Mouse (Mus musculus): Measurements from ENCODE around the gene Sirt3. TPM values are rescaled to one million over a fixed set of nuclear protein-coding genes. Genes with fewer than 3 reads are reported as not detected.

Gene Sirt3
- polyA plus RNA-seq, 1 experiment from 2014 or later = 40.9 TPM

- H3K4me3 ChIP-seq = no peak within 1 kb of the TSS
- ATAC-seq (ENCODE audit: insufficient number of reproducible peaks, low FRiP score) = no peak
Measured at GRCm38 (mm10) chr7:140847755-140848580, 34.1 kb downstream of the Sirt3 start, which contains the start of gene Odf3. TSS of gene Odf3 (plus strand) at chr7:140847805.

GRCm38 (mm10) chr7:140846676-140847075 lies 35.4 kb downstream of the Sirt3 start:
- Histone ChIP-seq H3K36me3 (peaks cover 5% of the 10 kb centered on the region), H3K9me3 (replicated peaks) (no peaks in the 10 kb centered on the region), H3K4me3 (no peak overlapping the region), H3K9ac (no peak overlapping the region), H3K27me3 (replicated peaks) (peaks cover 47% of the 10 kb centered on the region), H3K27ac (ENCODE audit: poor library complexity, severe bottlenecking) (no peak overlapping the region), H3K4me2 (no peak overlapping the region), H3K4me1 (replicated peaks) (peaks cover 4% of the 10 kb centered on the region; the same call in 1 of the 2 replicates)
- WGBS = 79% methylated on average over 10 of the region's 10 CpGs
- no peak for ATAC-seq (ENCODE audit: insufficient number of reproducible peaks, low FRiP score)

More at GRCm38 (mm10) chr7:140847755-140848580, 34.1 kb downstream of the Sirt3 start, which contains the start of gene Odf3:
- Histone ChIP-seq H3K27me3 (replicated peaks) (peaks cover 36% of the 10 kb centered on the region), H3K27ac (ENCODE audit: poor library complexity, severe bottlenecking) (no peak within 1 kb of the TSS), H3K9ac (no peak within 1 kb of the TSS), H3K36me3 (peaks cover 18% of the 10 kb centered on the region), H3K4me1 (replicated peaks) (peaks cover 4% of the 10 kb centered on the region; the same call in 1 of the 2 replicates), H3K9me3 (replicated peaks) (no peaks in the 10 kb centered on the region), H3K4me2 (no peak within 1 kb of the TSS)
- WGBS = 53% methylated on average over 11 of the region's 11 CpGs

GRCm38 (mm10) chr7:140845683-140846082 lies 36.4 kb downstream of the Sirt3 start:
- Histone ChIP-seq H3K9ac (no peak overlapping the region), H3K27me3 (replicated peaks) (peaks cover 57% of the 10 kb centered on the region), H3K4me3 (no peak overlapping the region), H3K36me3 (no peaks in the 10 kb centered on the region), H3K27ac (ENCODE audit: poor library complexity, severe bottlenecking) (no peak overlapping the region), H3K9me3 (replicated peaks) (no peaks in the 10 kb centered on the region), H3K4me2 (no peak overlapping the region), H3K4me1 (replicated peaks) (peaks cover 4% of the 10 kb centered on the region; the same call in 1 of the 2 replicates)
- no peak for ATAC-seq (ENCODE audit: insufficient number of reproducible peaks, low FRiP score)
- 62% methylated on average over 4 of the region's 4 CpGs for WGBS

GRCm38 (mm10) chr7:140844905-140845665 lies 37.0 kb downstream of the Sirt3 start, which contains the start of gene Scgb1c1:
TSS of gene Scgb1c1 (plus strand) at chr7:140845547.
- Histone ChIP-seq H3K36me3 (no peaks in the 10 kb centered on the region), H3K9ac (no peak within 1 kb of the TSS), H3K4me2 (no peak within 1 kb of the TSS), H3K9me3 (replicated peaks) (no peaks in the 10 kb centered on the region), H3K4me3 (no peak within 1 kb of the TSS), H3K27me3 (replicated peaks) (peaks cover 63% of the 10 kb centered on the region), H3K4me1 (replicated peaks) (peaks cover 4% of the 10 kb centered on the region; the same call in 1 of the 2 replicates), H3K27ac (ENCODE audit: poor library complexity, severe bottlenecking) (no peak within 1 kb of the TSS)
- 29% methylated on average over 14 of the region's 14 CpGs for WGBS
- peak; percentile 68 for ATAC-seq (ENCODE audit: insufficient number of reproducible peaks, low FRiP score)

GRCm38 (mm10) chr7:140843806-140844205 lies 38.3 kb downstream of the Sirt3 start:
- no peak overlapping the region for H3K9ac ChIP-seq
- no peaks in the 10 kb centered on the region for H3K9me3 ChIP-seq (replicated peaks)
- H3K27me3 ChIP-seq (replicated peaks) = peaks cover 75% of the 10 kb centered on the region
- no peak for ATAC-seq (ENCODE audit: insufficient number of reproducible peaks, low FRiP score)
- H3K4me3 ChIP-seq = no peak overlapping the region
- 72% methylated on average over 7 of the region's 7 CpGs for WGBS
- no peak overlapping the region for H3K4me2 ChIP-seq
- H3K27ac ChIP-seq (ENCODE audit: poor library complexity, severe bottlenecking) = no peak overlapping the region
- H3K36me3 ChIP-seq = no peaks in the 10 kb centered on the region
- H3K4me1 ChIP-seq (replicated peaks) = peaks cover 4% of the 10 kb centered on the region; the same call in 1 of the 2 replicates

- 33% methylated on average over 19 of the region's 19 CpGs for WGBS
- no peaks in the 10 kb centered on the region for H3K4me1 ChIP-seq (replicated peaks)
- no peak overlapping the region for H3K27ac ChIP-seq (ENCODE audit: poor library complexity, severe bottlenecking)
- H3K36me3 ChIP-seq = no peaks in the 10 kb centered on the region
- ATAC-seq (ENCODE audit: insufficient number of reproducible peaks, low FRiP score) = no peak
- H3K9ac ChIP-seq = no peak overlapping the region
- no peak overlapping the region for H3K4me3 ChIP-seq
- H3K4me2 ChIP-seq = no peak overlapping the region
- H3K9me3 ChIP-seq (replicated peaks) = no peaks in the 10 kb centered on the region
- peaks cover 82% of the 10 kb centered on the region for H3K27me3 ChIP-seq (replicated peaks)
Measured at GRCm38 (mm10) chr7:140840750-140841735, 41.1 kb downstream of the Sirt3 start.

GRCm38 (mm10) chr7:140839556-140839955 lies 42.6 kb downstream of the Sirt3 start:
- Histone ChIP-seq H3K36me3 (no peaks in the 10 kb centered on the region), H3K9ac (no peak overlapping the region), H3K4me3 (no peak overlapping the region), H3K27ac (ENCODE audit: poor library complexity, severe bottlenecking) (no peak overlapping the region), H3K4me1 (replicated peaks) (no peaks in the 10 kb centered on the region), H3K27me3 (replicated peaks) (peaks cover 87% of the 10 kb centered on the region), H3K9me3 (replicated peaks) (no peaks in the 10 kb centered on the region), H3K4me2 (no peak overlapping the region)
- ATAC-seq (ENCODE audit: insufficient number of reproducible peaks, low FRiP score) = no peak
- 50% methylated on average over 5 of the region's 5 CpGs for WGBS

- H3K27me3 ChIP-seq (replicated peaks) = peaks cover 64% of the 10 kb centered on the region
- H3K4me3 ChIP-seq = no peak overlapping the region
- no peaks in the 10 kb centered on the region for H3K4me1 ChIP-seq (replicated peaks)
- H3K4me2 ChIP-seq = no peak overlapping the region
- no peak for ATAC-seq (ENCODE audit: insufficient number of reproducible peaks, low FRiP score)
- WGBS = 74% methylated on average over 9 of the region's 9 CpGs
- H3K9me3 ChIP-seq (replicated peaks) = no peaks in the 10 kb centered on the region
- H3K9ac ChIP-seq = no peak overlapping the region
- H3K27ac ChIP-seq (ENCODE audit: poor library complexity, severe bottlenecking) = no peak overlapping the region
- no peaks in the 10 kb centered on the region for H3K36me3 ChIP-seq
Measured at GRCm38 (mm10) chr7:140836243-140837115, 45.6 kb downstream of the Sirt3 start.

- H3K9me3 ChIP-seq (replicated peaks) = no peaks in the 10 kb centered on the region
- no peak overlapping the region for H3K27ac ChIP-seq (ENCODE audit: poor library complexity, severe bottlenecking)
- H3K27me3 ChIP-seq (replicated peaks) = peaks cover 59% of the 10 kb centered on the region
- H3K4me3 ChIP-seq = no peak overlapping the region
- H3K4me1 ChIP-seq (replicated peaks) = no peaks in the 10 kb centered on the region
- no peak overlapping the region for H3K9ac ChIP-seq
- H3K36me3 ChIP-seq = no peaks in the 10 kb centered on the region
- H3K4me2 ChIP-seq = no peak overlapping the region
- WGBS = 50% methylated on average over 2 of the region's 2 CpGs
- no peak for ATAC-seq (ENCODE audit: insufficient number of reproducible peaks, low FRiP score)
Measured at GRCm38 (mm10) chr7:140835758-140836087, 46.4 kb downstream of the Sirt3 start.
